Mouse (Mus musculus) kidney, adult 18-20 months (tissue): ENCODE results near the gene Acox2.
A peak's percentile ranks its signal among the peaks of the same experiment; 100 is the strongest.
"Not testable (repeated sequence)": the region's sequence is repeated elsewhere in the genome, so short reads cannot be mapped to it uniquely, and the experiment has no call there.

ENCODE experiments used
- DNase-seq: peaks from one replicate; pipeline ENCODE4 v3.0.0; 2021

The Acox2 gene

DNA sequence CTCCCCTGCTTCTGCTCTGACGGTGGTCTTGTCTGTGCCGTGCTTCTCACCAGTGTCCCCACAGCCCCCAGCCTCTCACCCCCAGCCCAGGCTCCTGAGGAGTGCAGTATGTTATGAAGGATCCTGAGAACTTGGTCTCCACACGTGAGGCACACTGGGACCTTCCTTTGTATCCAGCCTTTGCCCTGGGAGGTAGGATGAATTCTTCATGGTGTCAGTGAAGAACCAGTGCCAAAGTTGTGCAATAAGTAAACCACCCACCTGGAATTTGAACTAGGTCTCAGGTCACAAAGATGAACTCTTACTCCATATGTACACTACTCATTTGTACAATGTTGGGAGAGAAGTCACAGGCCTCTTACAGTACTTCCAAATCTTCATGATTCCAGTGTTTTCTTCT lies at the start of gene Acox2:
TSS of gene Acox2 (minus strand) at position 188 of the 400 bp plus-strand sequence.
- DNase-seq = peak; percentile 64

DNA sequence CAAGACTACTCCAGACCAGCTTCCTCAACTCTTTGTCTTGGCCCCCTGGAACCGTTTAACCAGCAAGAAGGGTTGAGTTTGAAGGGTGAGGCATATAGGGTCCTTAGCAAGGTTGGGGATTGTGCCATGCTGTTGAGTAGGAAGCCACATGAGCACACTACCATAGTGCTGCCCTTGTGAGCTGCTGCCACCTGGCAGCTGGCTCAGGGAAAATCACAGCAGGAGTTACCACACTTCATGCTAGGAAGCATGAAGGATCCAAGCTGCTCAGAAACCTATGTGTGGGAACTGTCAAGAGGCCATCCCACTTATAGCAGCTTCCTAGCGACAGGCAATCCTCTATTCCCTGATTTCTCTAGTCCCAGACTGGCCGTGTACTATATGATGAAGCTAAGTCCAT lies 49.5 kb upstream of the Acox2 start:
- DNase-seq = no peak

DNA sequence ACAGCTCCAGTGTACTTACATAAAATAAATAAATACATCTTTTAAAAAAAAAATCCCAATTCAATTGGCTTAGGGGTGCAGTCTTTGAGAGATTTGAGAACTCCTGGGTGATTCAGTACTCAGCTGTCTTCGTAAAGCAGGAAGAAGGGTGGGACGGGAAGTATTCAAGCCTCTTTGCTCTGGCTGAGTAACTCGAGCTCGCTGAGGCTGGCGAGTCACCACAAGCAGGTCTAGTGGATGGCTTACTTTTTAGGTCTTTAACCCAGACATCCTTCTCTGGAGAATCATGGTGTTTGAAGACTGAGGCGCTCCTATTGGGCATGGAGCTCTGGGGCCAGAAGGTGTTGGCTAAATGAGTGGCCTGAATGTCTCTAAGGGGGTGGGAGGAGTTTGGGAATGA lies 47.7 kb upstream of the Acox2 start:
- no peak for DNase-seq

DNA sequence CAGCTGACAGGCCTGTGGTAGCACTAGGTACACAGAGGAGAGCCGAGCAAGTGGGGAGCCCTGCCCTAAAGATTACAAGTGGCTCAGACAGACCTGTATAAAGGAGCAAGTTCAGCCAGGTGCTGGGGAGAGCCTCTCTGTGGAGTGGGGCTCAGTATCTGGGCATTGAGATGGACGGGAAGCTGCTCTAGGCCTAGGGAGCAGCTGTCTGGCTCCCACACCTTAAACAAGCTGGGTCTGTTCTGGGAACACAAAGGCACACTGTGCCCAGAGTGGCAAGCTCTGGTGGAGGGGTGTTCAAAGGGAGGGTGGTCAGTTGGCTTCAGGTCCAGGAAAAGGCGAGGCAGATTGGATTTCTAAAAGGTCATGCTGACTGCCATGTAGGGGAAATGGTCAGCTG lies 45.9 kb upstream of the Acox2 start:
- no peak for DNase-seq

DNA sequence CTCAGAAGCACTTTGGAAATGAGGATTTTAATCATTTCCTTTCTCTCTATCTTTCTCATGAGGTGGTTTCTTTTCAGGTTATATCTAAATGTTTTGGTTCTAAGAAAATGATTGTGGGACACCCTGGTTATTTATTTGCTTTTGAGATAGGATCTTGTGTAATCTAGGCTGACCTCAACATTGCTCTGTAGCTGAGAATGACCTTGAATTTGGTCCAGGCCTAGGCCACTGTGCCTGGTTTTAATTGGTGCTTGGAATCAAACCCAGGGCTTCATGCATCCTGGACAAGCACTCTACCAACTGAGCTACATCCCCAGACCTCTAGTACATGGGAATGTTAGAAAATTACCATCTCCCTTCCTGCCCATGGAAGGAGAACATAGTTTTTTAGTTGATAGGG lies 44.9 kb upstream of the Acox2 start:
- peak; percentile 19 for DNase-seq

DNA sequence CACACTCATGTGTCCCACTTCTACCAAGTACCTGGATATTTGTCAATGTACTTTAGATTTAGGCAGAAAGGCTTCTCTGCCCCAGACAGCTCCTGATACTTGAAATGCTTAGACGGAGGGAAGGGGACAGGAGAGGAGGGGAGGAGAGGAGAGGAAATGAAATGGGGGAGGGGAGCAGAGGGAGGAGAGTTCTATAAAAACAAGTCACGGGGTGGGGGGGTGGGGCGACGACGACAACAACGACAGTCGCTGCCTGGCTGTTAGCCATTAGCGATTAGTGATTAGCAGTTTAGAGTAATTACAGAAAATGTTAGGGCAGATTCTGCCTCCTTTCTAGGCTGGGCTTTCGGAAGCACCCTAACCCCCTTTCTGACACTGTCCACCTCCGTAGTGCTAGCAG lies 43.5 kb upstream of the Acox2 start:
- peak; percentile 18 for DNase-seq

DNA sequence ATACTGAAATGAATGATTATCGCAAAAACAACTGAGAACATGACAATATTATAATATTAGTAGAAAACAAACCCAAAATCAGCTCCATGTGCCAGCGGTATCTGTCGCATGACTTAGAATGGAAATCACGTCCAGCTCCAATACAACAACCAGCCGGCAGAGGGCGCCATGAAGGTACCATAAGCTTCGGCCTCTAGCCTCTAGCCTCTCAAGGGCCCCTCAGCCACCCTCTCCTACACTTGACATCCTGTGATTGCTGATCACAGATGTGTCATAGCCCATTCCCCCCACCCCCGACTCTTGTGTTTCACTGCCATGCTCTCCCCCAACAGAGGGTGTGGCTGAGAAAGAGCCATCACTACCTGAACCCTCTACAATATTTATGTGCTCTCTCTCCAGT lies 41.1 kb upstream of the Acox2 start:
- peak; percentile 78 for DNase-seq

DNA sequence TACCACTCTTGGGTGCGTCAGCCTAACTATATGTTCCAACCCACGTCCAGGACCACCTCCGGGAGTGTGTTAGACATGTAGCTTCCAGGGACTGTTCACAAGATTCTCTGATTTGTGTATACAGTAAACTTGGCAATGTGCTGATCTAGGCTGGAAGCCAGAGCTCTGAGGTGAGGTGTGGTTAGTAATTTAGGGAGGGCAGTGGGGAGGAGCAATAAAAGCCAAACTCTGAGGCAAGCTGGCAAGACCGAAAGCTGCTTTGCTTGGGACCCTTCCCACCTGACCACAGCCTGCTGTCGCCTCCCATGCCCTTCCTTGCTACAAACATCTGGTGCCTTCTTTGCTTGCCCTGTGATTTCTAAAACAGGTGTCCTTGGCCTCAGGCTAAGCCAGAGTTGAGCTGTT lies 38.7 kb upstream of the Acox2 start:
- DNase-seq = peak; percentile 40

DNA sequence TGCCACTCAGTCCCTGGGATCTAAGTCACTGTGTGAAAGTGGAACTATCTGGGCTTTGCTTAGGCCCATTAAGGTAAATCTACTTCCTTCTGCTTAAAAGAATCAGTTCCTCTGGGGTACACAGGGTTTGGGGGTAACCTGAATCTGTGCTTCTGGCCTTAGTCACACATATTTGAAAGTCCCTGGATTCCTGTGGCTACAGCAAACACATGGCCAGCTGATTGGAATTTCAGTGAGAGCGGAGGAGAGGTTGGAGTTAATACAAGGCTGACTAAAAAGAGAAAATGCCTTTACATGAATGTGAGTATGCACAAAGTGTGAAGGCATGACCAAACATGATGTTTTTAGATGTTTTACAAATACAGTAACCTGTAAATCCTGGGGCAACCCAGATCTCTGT lies 35.1 kb upstream of the Acox2 start:
- DNase-seq = no peak

DNA sequence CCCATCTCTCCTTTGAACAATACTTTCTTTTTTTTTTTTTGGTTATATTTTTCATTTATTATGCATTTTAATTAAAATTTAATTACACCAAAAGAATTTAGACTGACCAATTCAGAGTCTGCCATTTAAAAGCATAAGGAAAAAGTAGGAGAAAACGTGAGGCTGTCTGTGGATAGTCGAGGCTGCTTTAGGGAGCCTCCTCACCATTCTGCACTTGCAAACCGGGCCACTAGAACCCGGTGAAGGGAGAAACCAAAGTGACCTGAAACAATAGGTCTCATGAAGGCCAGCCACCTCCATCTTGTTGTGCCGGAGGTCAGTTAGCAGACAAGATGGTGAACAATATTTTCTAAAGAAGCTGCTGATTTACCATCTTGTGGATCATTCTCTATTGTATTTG lies 27.4 kb upstream of the Acox2 start:
- DNase-seq = not testable (repeated sequence)

DNA sequence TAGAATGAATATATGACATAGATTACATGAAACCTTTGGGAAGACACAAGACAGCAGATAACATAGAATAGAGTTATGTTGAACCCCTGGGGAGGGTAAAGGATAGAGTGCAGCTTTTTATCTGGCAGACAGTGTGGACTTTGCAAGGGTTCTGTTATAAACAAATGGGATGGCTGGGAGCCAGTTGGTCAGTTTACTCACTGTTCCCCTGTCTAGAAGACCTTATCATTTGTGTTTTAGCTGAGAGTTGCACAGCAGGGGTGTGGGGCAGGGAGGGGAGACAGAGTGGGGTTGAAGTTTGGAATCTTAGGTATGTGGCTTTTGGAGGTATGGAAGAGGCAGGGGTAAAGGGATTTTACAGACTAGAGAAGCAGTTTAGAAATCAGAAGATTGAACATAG lies 24.6 kb upstream of the Acox2 start:
- DNase-seq = no peak

DNA sequence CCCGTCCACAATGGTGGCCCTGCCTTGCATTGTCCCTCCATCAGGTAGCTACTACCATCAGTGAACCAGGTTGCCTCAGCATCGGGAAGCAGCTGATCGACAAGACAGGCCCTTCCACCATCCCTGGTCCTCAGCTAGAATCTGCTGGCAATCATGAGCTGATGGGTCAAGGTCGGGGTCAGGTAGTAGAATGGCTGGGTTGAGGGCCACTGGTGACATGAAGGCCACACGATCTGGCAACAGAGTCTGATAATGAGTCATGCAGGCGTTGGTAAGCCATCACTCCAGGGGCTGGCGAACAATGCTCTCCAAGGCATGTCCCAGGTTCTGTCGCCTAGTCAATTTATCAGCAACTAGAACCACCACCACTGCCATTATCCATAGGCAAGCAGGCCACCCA lies 12.1 kb upstream of the Acox2 start:
- DNase-seq = not testable (repeated sequence)

DNA sequence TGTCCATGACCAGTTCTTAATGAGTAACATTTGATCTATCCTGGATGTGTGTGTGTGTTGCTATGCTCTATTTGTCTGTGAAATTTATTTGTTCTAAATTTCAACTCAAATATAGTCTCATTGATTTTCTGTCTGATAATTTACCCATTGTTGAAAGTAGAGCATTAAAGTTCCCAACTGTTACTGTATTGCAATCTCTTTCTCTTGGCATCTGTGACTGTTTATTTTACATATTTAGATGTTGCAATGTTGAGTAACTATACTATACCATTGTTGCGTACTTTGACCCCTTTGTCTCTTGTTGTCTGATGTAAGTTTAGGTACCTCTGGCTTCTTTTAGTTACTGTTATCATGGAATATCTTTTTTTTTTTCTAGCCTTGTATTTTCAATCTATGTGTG lies 5.2 kb upstream of the Acox2 start:
- no peak for DNase-seq

DNA sequence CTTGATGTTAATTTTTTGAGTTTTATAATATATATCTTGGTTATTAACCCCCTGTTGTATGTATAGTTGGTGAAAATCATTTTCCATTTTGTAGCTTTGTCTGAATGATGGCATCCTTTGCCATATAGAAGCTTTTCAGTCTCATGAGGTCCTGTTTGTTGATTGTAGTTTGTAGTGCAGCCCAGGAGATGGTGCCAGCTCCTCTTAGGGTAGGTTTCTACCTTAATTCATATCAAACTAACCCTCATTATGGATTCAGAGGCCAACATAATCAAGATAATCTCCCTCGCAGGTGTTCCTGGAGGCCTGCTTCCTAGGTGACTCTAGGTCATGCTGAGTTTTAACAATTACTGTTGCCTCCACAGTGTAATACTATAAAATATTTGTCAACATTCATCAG lies 3.1 kb upstream of the Acox2 start:
- no peak for DNase-seq

DNA sequence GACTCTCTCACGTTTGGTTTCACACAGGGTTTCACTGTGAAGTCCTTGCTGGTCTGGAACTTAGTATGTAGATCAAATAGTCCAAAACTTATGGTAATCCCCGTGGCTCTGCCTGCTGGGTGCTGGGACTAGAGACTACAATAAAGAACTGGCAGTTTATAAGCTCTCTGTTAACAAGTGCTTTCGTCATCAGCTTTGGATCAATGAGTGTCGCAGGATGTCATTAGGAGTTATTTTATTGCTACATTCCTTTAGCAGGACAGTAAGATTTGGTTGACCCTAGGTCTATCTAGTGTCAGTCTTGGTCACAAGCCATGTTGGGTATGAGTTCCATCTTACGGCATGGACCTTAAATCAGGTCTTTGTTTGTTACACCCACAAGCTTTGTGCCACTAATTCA lies 1.1 kb upstream of the Acox2 start:
- no peak for DNase-seq

DNA sequence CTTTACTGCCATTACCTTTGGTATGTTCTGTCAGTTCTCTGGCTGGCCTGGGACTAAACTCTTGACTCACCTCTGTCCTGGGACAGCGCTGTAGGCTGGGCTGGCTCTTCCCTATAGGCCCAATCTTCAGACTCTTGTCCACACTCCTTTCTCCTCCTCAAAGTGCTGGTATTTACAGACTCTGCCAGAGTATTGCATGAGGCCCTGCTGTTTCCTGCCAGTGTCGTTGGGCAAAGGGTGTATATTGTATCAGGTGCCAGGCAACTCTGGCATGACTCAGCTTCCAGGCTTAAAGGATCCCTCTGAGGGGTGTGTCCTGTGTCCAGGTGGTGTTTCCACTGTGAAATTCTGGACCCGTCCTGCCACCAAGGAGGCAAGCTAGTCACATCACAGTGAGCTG lies 401 bp downstream of the Acox2 start:
- DNase-seq = no peak

DNA sequence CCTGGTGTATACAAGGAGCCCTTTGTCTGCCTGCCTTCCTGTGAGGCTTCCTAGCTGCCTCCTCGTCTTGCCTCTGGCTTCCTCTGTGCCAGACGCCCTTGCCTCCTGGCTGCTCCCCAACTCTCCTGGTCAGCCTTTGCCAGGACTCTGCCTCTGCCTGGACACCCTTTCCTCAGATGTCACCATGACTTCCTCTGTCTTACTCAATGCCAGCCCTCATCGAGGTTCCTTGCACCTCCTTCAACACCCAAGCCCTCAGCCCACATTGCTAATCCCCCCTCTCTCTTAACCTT lies 872 bp downstream of the Acox2 start:
- peak; percentile 64 for DNase-seq

DNA sequence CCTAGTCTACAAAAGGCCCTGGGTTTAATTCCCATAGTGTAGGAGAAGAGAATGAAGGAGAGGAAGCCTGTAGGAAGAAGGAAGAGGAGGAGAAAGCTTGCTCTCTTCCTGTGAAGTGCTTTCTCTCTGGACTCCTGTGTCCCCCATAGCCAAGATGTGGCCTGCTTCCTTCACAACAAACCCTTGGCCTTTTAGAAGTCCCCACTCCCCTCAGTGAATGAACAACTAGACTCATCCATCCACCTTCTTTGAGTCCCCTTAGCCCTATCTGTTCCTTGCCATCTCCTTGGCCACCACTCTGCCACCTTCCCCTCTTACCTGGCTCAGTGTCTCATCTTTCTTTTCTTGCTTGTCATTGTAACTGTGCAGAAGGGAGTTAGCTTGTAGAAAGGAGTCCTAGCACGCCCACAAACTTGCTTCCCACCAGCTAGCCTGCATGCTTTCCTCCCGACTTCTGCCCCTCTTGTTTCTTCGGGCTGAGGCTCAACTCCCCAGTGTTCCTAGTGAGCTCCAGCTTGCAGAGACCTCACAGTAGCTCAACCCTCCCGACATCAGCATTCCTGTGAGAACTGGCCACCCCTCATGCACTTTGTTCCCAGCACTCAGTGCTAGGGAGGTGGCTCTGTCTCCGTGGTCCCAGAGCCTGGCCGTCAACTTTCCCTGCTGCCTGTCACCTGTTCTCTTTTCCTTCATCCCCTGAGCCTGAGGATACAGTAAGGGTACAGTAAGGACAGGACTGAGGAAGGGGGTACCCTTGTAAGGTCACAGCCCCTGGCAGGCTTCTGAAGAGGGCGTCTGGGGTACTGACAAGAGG lies 1.4 kb downstream of the Acox2 start:
- peak; percentile 25 for DNase-seq

DNA sequence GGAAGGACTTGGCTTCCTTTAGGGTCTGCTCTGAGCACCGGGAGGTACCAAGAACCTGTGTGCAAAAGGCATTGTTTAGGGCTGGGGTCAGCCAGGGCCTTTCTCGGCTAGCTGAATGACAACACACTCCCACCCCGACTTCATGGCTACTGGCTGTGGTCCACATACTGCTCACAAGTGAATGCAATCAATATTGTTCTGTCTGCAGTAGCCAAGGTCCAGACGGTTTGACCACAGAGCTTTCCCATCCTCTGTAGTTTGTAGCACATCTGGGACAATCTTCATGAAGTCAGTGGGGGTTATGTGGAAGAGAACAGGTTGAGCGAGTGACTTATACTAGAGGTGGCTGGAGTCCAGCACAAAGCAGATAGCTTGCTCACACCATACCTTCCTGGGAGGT lies 2.3 kb downstream of the Acox2 start:
- no peak for DNase-seq

DNA sequence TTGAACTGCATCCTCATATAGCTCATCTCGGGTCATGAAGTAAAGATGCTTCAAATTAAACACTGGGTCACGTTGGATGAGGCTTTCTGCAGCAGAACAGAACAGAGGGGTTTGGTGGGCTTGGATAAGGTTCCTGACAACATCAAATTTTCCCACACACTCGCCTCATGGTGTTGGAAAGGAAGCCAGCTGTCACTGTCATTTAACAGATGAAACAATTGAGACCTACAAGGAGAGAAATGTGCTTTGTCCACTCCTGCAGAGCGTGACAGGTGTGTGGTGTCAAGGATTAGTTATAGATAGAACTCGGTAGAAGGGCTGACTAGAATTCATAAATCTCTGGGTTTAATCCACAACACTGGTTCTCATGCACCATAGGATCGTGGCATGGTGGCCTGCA lies 3.1 kb downstream of the Acox2 start:
- DNase-seq = no peak

DNA sequence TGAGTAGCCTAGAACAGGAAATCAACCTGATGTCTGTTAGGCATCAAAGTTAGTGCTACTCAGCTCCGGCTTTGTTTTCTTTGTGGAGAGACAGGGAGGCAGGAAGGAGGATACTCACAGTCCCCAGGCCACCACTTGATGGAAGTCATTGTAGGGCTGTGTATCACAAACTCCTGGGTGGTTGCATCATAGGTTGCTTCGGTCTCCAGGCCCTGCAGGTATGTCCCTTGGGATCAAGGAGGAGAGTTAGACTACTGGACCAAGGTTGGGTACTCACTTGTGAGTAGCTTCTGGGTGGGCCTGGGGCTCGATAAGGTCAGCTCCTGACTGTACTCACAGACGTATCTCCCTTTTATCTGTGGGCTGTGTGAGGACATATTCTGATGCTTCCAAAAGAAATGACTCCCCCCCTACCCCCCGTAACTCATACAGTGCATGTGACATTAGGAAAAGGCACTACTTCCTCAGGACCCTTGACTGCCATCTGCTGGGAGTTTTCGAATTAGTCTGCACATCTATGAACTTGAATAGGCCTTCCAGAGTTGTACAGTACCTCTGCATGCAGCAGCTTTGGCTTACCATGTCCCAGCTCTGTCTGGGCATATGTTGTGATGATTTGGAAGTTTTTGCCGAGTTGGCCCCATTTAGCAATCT lies 4.0 kb downstream of the Acox2 start:
- DNase-seq = peak; percentile 70

DNA sequence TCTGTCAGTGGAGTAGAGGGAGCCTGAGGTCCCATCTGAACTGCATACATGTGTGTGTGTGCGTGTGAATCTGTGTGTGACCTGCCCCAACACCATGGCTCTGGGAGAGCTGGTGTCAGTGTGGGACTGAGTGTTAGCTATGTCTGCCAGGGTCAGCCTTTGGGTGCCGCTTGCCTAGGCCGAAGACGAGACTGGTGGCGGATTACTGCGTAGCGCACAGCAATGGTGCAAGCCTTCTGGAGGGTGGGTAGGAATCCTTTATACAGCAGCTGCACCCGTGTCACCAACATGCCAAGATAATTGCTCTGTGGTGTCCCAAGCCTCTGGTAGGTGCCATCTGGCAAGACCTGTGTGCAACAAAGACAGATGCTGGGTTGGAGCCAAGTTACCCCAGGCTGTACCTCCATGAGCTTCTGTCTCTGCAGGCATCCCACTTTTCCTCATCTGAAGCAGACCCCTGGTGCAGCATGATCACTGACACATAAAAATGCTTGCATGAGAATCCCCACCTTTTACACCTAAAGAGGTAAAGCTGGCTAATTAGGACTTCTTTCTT lies 7.7 kb downstream of the Acox2 start:
- no peak for DNase-seq

DNA sequence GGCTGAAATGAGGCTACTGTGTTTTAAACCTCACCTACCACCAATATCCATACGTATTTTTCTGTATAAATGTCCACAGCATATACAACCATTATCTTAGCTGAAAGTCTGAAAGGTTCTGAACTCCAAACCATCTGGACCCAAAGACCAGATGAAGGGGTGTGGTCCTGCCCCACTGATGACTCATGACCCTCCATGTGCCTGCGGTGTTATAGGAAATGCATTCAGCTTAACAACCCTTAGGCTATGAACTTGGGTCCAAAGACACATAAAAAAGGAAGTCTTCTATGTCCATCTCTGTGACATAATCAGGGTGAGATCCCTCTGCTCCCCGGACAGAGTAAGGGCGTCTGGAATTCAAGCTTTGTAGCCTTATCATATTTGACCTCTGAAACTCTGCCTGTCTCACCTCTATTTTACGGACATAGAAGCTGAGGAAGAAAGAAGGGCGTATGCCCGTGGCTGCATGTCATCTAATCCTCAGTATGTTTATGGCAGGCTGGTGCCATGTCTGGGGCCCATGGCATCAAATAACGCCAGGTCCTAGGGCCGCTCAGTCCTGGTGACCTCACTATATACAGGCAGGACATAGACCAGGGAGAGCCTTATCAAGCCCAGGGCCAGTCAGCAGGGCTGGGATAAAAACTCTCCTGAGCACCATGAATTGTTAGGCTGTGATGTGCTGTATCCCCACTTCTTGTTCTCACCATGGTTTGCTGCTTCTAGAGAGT lies 8.8 kb downstream of the Acox2 start:
- no peak for DNase-seq

DNA sequence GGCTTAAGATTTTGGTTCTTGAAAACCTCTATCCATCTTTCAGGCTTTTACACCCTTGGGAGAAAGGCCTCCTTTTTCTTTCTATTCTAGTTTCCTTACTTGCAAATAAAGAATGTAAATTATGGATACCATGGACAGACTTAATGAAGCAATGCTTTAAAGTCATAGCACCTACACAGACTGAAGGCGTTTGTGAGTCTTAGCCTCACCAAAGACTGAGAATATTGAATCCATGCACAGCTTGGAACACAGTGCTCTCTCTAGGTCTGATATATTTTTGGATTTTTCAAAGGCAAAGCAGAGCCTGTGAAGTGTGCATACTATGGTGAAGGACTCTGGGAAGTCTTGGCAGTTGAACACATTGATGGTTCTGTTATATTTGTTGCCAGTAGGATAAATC lies 9.9 kb downstream of the Acox2 start:
- no peak for DNase-seq
